Comparison of ENCODE assay signal across 8 mouse cellular contexts in genomic region chr19:55127072-55127718, GRCm38 (mm10). TPM values are rescaled to one million over a fixed set of nuclear protein-coding genes. Genes with fewer than 3 reads are reported as not detected.
A peak's percentile ranks its signal among the peaks of the same experiment; 100 is the strongest.
DNase-seq lines count a peak whose midpoint lies in the region; ATAC-seq lines count a peak whose summit lies in the region.

Gene Gpam (minus strand): TSS chr19:55127238.

- ATAC-seq in hematopoietic stem cell, adult 5-6 weeks (replicated peaks in 1 of 2; ENCODE audit: insufficient read depth in 1 of 2, low FRiP score in 2 of 2, low TSS enrichment in 1 of 2, low read depth in 1 of 2, poor library complexity in 2 of 2, severe bottlenecking in 2 of 2), result no peak
- no peak for ATAC-seq in midbrain, embryonic 12.5 days (ENCODE audit: low FRiP score, low read depth)

- H3K4me2 ChIP-seq in midbrain, embryonic 12.5 days (replicated peaks), result no peak within 1 kb of the TSS

- peaks cover 8% of the 10 kb centered on the region; the same call in 1 of the 2 replicates for H3K9me3 ChIP-seq in forebrain, embryonic 10.5 days
- H3K9me3 ChIP-seq in midbrain, embryonic 12.5 days, result no peaks in the 10 kb centered on the region; the same call in 1 of the 2 replicates

- no peak within 1 kb of the TSS for H3K4me3 ChIP-seq in forebrain, embryonic 10.5 days
- no peak within 1 kb of the TSS for H3K4me3 ChIP-seq in midbrain, embryonic 12.5 days

- no peak for DNase-seq in frontal cortex, adult 2 months (ENCODE audit: extremely low spot score in 1 of 2, low spot score in 1 of 2)
- DNase-seq in frontal cortex, postnatal 10 days (ENCODE audit: low spot score in 2 of 2), result no peak
- DNase-seq in forebrain, embryonic 10.5 days (ENCODE audit: extremely low spot score, low spot score), result no peak
- peak in 1 of 2 experiments; percentile 11 for DNase-seq in left cerebral cortex, postnatal 25 days (ENCODE audit: low spot score in 2 of 2)
- DNase-seq in thymus, adult 18-20 months, result no peak
- DNase-seq in thymus, postnatal 36 days, result no peak

- 69% methylated on average over 11 of the region's 11 CpGs for WGBS in forebrain, embryonic 10.5 days
- 67% methylated on average over 11 of the region's 11 CpGs for WGBS in midbrain, embryonic 12.5 days

- intact Hi-C loops in left cerebral cortex, postnatal 25 days (cut with DNase I), result no loop called here

- peaks cover 28% of the 10 kb centered on the region for H3K4me1 ChIP-seq in forebrain, embryonic 10.5 days
- H3K4me1 ChIP-seq in midbrain, embryonic 12.5 days, result peaks cover 16% of the 10 kb centered on the region

- 0 out of 2 replicates have a peak within 1 kb of the TSS, but pooled peaks have one; percentile 22 for H3K27ac ChIP-seq in forebrain, embryonic 10.5 days
- H3K27ac ChIP-seq in midbrain, embryonic 12.5 days (replicated peaks), result no peak within 1 kb of the TSS

- H3K36me3 ChIP-seq in forebrain, embryonic 10.5 days (replicated peaks), result no peaks in the 10 kb centered on the region
- H3K36me3 ChIP-seq in midbrain, embryonic 12.5 days, result no peaks in the 10 kb centered on the region

- H3K9ac ChIP-seq in midbrain, embryonic 12.5 days (replicated peaks), result no peak within 1 kb of the TSS

- H3K27me3 ChIP-seq in forebrain, embryonic 10.5 days (ENCODE audit: poor library complexity, severe bottlenecking), result no peaks in the 10 kb centered on the region
- no peaks in the 10 kb centered on the region for H3K27me3 ChIP-seq in midbrain, embryonic 12.5 days

RNA-seq across cellular contexts. Expression of gene Gpam, which starts in this region (rescaled TPM):
- polyA plus RNA-seq in frontal cortex, adult 2 months (2012; rRNA removed), result 38.3 and 46.9 TPM in 2 replicates
- polyA plus RNA-seq in forebrain, embryonic 10.5 days (2016; fragmentation: Nextera tagmentation; extraction: Ambion mirVana), result 21.5 and 22.4 TPM in 2 replicates
- 16.3 and 19.3 TPM in 2 replicates for total RNA-seq in hematopoietic stem cell, adult 5-6 weeks (2017)
- 10 to 100 TPM; 47.2 to 52.6 TPM for total RNA-seq in left cerebral cortex, postnatal 25 days (2021)
- polyA plus RNA-seq in midbrain, embryonic 12.5 days (2016; fragmentation: Nextera tagmentation; extraction: Ambion mirVana), result 26.2 and 27.1 TPM in 2 replicates
